In the genomic region with DNA sequence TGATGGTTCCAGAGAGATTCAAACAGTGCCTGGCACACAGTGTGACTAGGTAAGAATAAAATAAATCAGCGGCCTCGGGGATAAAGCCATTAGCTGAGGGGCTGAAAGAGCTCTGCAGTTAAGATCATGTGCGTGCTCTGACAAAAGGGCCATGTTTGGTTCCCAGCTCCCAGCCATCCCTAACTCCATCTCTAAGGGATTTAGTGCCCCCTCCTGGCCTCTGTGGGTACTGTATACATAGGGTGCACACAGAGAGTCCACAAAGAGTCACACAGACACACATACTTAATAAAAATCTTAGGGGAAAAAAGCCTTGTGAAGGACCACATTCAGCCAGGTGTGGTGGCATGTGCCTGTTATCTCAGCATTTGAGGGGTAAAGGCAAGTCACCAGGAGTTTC, we compare ENCODE assay signal across 21 mouse cellular contexts. TPM values are rescaled to one million over a fixed set of nuclear protein-coding genes. Genes with fewer than 3 reads are reported as not detected.
DNase-seq lines count a peak whose midpoint lies in the region; ATAC-seq and TF ChIP-seq lines count a peak whose summit lies in the region.
"Had no signal": no experiment of that assay in that cellular context is flagged by ENCODE, and none has a peak within 500 bp of the region (broad histone marks: within the 10 kb centered on the region; RNA-seq: fewer than 3 reads in every experiment).

No protein-coding gene starts in this region.

- peak; percentile 6; the same call in 1 of the 2 replicates for TF ChIP-seq CTCF in left cerebral cortex, adult 2 months (IDR thresholded peaks at IDR 0.05)
- peak; percentile 28 to 50 (median 41); a peak in 5 of 6 replicates for TF ChIP-seq CTCF in MEL (IDR thresholded peaks at IDR 0.05 in 2 of 3, conservative IDR thresholded peaks at IDR 0.05 in 1 of 3; ENCODE audit: control insufficient read depth in 1 of 3, insufficient read depth in 1 of 3, low read depth in 2 of 3, low read length in 3 of 3, poor library complexity in 1 of 3, severe bottlenecking in 1 of 3)
- peak; percentile 15; the same call in 1 of the 2 replicates for TF ChIP-seq CTCF in stomach, postnatal 0 days (IDR thresholded peaks at IDR 0.05; ENCODE audit: low read depth)

- H3K27ac ChIP-seq in left cerebral cortex, adult 2 months, result no peak overlapping the region
- no peak overlapping the region for H3K27ac ChIP-seq in MEL (ENCODE audit: control insufficient read depth, low read depth, low read length)
- H3K27ac ChIP-seq in stomach, postnatal 0 days (replicated peaks), result no peak overlapping the region
- H3K27ac ChIP-seq: embryonic facial prominence, embryonic 10.5 days; heart, embryonic 15.5 days; hindbrain, embryonic 10.5 days; limb, embryonic 12.5 days had no signal

- no peak overlapping the region for H3K4me2 ChIP-seq in stomach, postnatal 0 days (replicated peaks; ENCODE audit: low read depth)
- H3K4me2 ChIP-seq: heart, embryonic 15.5 days; limb, embryonic 12.5 days had no signal

- no peaks in the 10 kb centered on the region for H3K27me3 ChIP-seq in MEL (ENCODE audit: control insufficient read depth in 1 of 2, insufficient read depth in 2 of 2, low read length in 2 of 2)
- no peaks in the 10 kb centered on the region for H3K27me3 ChIP-seq in stomach, postnatal 0 days (ENCODE audit: control insufficient read depth, insufficient read depth, low read length)
- H3K27me3 ChIP-seq: heart, embryonic 15.5 days; limb, embryonic 12.5 days had no signal

- WGBS in stomach, postnatal 0 days, result 99% methylated on average over 3 of the region's 3 CpGs

- H3K36me3 ChIP-seq in MEL (ENCODE audit: control insufficient read depth in 1 of 2, insufficient read depth in 2 of 2, low read length in 2 of 2), result no peaks in the 10 kb centered on the region; a peak in 1 of 4 replicates
- H3K36me3 ChIP-seq in stomach, postnatal 0 days (ENCODE audit: control insufficient read depth, insufficient read depth, low read length), result peaks cover 1% of the 10 kb centered on the region

- no peak overlapping the region for H3K9ac ChIP-seq in MEL (ENCODE audit: control insufficient read depth, low read depth, low read length, poor library complexity, severe bottlenecking)
- no peak overlapping the region for H3K9ac ChIP-seq in stomach, postnatal 0 days (ENCODE audit: low read length)
- H3K9ac ChIP-seq: heart, embryonic 15.5 days; limb, embryonic 12.5 days had no signal

- intact Hi-C loops in left cerebral cortex, adult 2 months (cut with DNase I), result no loop called here

- H3K9me3 ChIP-seq in MEL (replicated peaks; ENCODE audit: insufficient read depth, low read length), result no peaks in the 10 kb centered on the region
- H3K9me3 ChIP-seq in stomach, postnatal 0 days (ENCODE audit: control insufficient read depth, low read length), result no peaks in the 10 kb centered on the region
- H3K9me3 ChIP-seq: embryonic facial prominence, embryonic 10.5 days; heart, embryonic 15.5 days; hindbrain, embryonic 10.5 days; limb, embryonic 12.5 days had no signal

- peak; percentile 41 for TF ChIP-seq RAD21 in MEL (IDR thresholded peaks at IDR 0.05; ENCODE audit: low read depth, low read length)

- TF ChIP-seq POLR2A in MEL (IDR thresholded peaks at IDR 0.05; ENCODE audit: control insufficient read depth in 1 of 2, insufficient read depth in 1 of 2, low read depth in 1 of 2, low read length in 2 of 2, poor library complexity in 1 of 2), result no peak

- TF ChIP-seq EP300 in MEL (IDR thresholded peaks at IDR 0.05; ENCODE audit: low read depth in 1 of 2, low read length in 2 of 2), result no peak
- no peak for TF ChIP-seq EP300 in stomach, postnatal 0 days (optimal IDR thresholded peaks at IDR 0.05)

- no peaks in the 10 kb centered on the region for H3K4me1 ChIP-seq in MEL (ENCODE audit: control insufficient read depth in 1 of 2, insufficient read depth in 2 of 2, low read length in 2 of 2)
- H3K4me1 ChIP-seq in stomach, postnatal 0 days (replicated peaks; ENCODE audit: control insufficient read depth, insufficient read depth), result no peaks in the 10 kb centered on the region
- H3K4me1 ChIP-seq: heart, embryonic 15.5 days had no signal

- ATAC-seq in stomach, postnatal 0 days (ENCODE audit: low FRiP score, low TSS enrichment), result no peak

- H3K79me2 ChIP-seq in MEL (ENCODE audit: control insufficient read depth, insufficient read depth, low read length, poor library complexity), result no peaks in the 10 kb centered on the region

- DNase-seq in left cerebral cortex, adult 2 months (ENCODE audit: extremely low spot score in 1 of 2, low spot score in 2 of 2), result no peak
- no peak for DNase-seq in left cerebral cortex, adult 9 months (ENCODE audit: low spot score in 2 of 2)
- peak; percentile 25 for DNase-seq in thymus, postnatal 4 days
- DNase-seq in thymus, postnatal 0 days (ENCODE audit: low spot score), result no peak
- DNase-seq in MEL (ENCODE audit: low read depth, low spot score), result peak; percentile 34
- no peak for DNase-seq in stomach, postnatal 0 days (ENCODE audit: low spot score)
- no peak for DNase-seq in cerebellum, adult 18-20 months
- no peak for DNase-seq in right cerebral cortex, postnatal 10 days (ENCODE audit: low spot score in 2 of 2)
- DNase-seq: adrenal gland, postnatal 25 days; cerebellum, adult 8-10 months; gastrocnemius, postnatal 14 days; kidney, adult 9 months; layer of hippocampus, adult 9-11 months; lung, adult 2 months; lung, postnatal 4 days; retina, postnatal 1 day had no signal

- no peak overlapping the region for H3K4me3 ChIP-seq in left cerebral cortex, adult 2 months
- no peak overlapping the region for H3K4me3 ChIP-seq in MEL (ENCODE audit: control insufficient read depth in 1 of 2, insufficient read depth in 1 of 2, low read depth in 2 of 2, low read length in 2 of 2)
- H3K4me3 ChIP-seq in stomach, postnatal 0 days (ENCODE audit: low read depth, low read length), result no peak overlapping the region
- H3K4me3 ChIP-seq: embryonic facial prominence, embryonic 10.5 days; heart, embryonic 15.5 days; hindbrain, embryonic 10.5 days; limb, embryonic 12.5 days had no signal

TF ChIP-seq in MEL, 35 proteins besides CTCF, POLR2A, EP300 and RAD21:
- TF ChIP-seq ZNF384 (IDR thresholded peaks at IDR 0.05; ENCODE audit: low read depth, low read length) (no peak), TCF12 (IDR thresholded peaks at IDR 0.05; ENCODE audit: low read depth, low read length) (no peak), MYC (IDR thresholded peaks at IDR 0.05; ENCODE audit: low read depth, low read length) (no peak), SMC3 (IDR thresholded peaks at IDR 0.05; ENCODE audit: low read depth, low read length) (peak; percentile 44), ZC3H11A (IDR thresholded peaks at IDR 0.05; ENCODE audit: low read depth, low read length) (peak; percentile 27; the same call in 1 of the 2 replicates), MXI1 (IDR thresholded peaks at IDR 0.05; ENCODE audit: low read depth, low read length) (no peak)

RNA-seq across cellular contexts. Expression of gene Usp50, which starts 15.7 kb away (rescaled TPM):
- total RNA-seq in left cerebral cortex, adult 2 months (2021), result under 1 TPM in 1 of 2 experiments, not detected in 1; 0.61 TPM
- 2.9 and 3.6 TPM in 2 replicates for polyA plus RNA-seq in thymus, postnatal 0 days (2015; fragmentation: Nextera tagmentation; extraction: Ambion mirVana)
- 0.56 and 1.0 TPM in 2 replicates for total RNA-seq in MEL (2012; rRNA removed)
- polyA plus RNA-seq in MEL (2012; ENCODE audit: insufficient read depth in 1 of 2, insufficient read length in 2 of 2, low read depth in 1 of 2, low replicate concordance in 2 of 2, missing spikeins in 1 of 2), result under 1 TPM in 1 of 2 experiments, not detected in 1; 0.28 TPM
- polyA plus RNA-seq in stomach, postnatal 0 days (2015; fragmentation: Nextera tagmentation; extraction: Ambion mirVana), result 2.1 and 2.3 TPM in 2 replicates
- total RNA-seq: adrenal gland, postnatal 25 days; left cerebral cortex, postnatal 10 days had no signal

Comparison
In these comparisons a context has a peak if more than half of its experiments do, and no peak if none do; other contexts are left out.
1. DNase-seq: peak in thymus, postnatal 4 days (single experiment) and MEL (single experiment); none in left cerebral cortex, adult 2 months (0 of 2), left cerebral cortex, adult 9 months (0 of 2), thymus, postnatal 0 days (single experiment), stomach, postnatal 0 days (single experiment), cerebellum, adult 18-20 months (0 of 2) and right cerebral cortex, postnatal 10 days (0 of 2).
2. Peak in every context shown above with its lines, with median percentiles within 50 percentile points of each other: CTCF ChIP-seq.